Mouse (Mus musculus) right cerebral cortex, postnatal 14 days (tissue): Measurements from ENCODE around the gene Hyal6.

Experiments
- DNase-seq: peaks from one replicate; pipeline ENCODE4 v3.0.0; 2022

Gene Hyal6

GRCm38 (mm10) chr6:24732945-24733344, at the start of gene Hyal6:
Gene Hyal6, plus strand, starts transcription at chr6:24733245.
- DNase-seq = no peak

- DNase-seq = no peak
Observed at GRCm38 (mm10) chr6:24687871-24688270, 45.2 kb upstream of the Hyal6 start.

GRCm38 (mm10) chr6:24694455-24695410, 38.3 kb upstream of the Hyal6 start:
- no peak for DNase-seq

GRCm38 (mm10) chr6:24696117-24696516, 36.9 kb upstream of the Hyal6 start:
- DNase-seq = no peak

- DNase-seq = no peak
Observed at GRCm38 (mm10) chr6:24697216-24697615, 35.8 kb upstream of the Hyal6 start.

GRCm38 (mm10) chr6:24707090-24707489, 26.0 kb upstream of the Hyal6 start:
- DNase-seq = no peak

- no peak for DNase-seq
Observed at GRCm38 (mm10) chr6:24707499-24707898, 25.5 kb upstream of the Hyal6 start.

- peak; percentile 30 for DNase-seq
Observed at GRCm38 (mm10) chr6:24721317-24722099, 11.5 kb upstream of the Hyal6 start.

GRCm38 (mm10) chr6:24728130-24728529, 4.9 kb upstream of the Hyal6 start:
- no peak for DNase-seq

GRCm38 (mm10) chr6:24734565-24734964, 1.5 kb downstream of the Hyal6 start:
- DNase-seq = no peak

- no peak for DNase-seq
Observed at GRCm38 (mm10) chr6:24748029-24748428, 15.0 kb downstream of the Hyal6 start, which contains the start of gene Hyal4. Gene Hyal4, plus strand, starts transcription at chr6:24748329.

GRCm38 (mm10) chr6:24759281-24759680, 26.2 kb downstream of the Hyal6 start:
- no peak for DNase-seq

- DNase-seq = no peak
Observed at GRCm38 (mm10) chr6:24766261-24766660, 33.2 kb downstream of the Hyal6 start.

GRCm38 (mm10) chr6:24779182-24779581, 46.1 kb downstream of the Hyal6 start:
- DNase-seq = no peak

- DNase-seq = no peak
Observed at GRCm38 (mm10) chr6:24790888-24791287, 57.8 kb downstream of the Hyal6 start, which contains the start of gene Spam1. Gene Spam1, plus strand, starts transcription at chr6:24791188.
